In genomic region chr12:17455096-17455495, GRCm38 (mm10) we compare ENCODE assay signal across 26 mouse cellular contexts.
DNase-seq lines count a peak whose midpoint lies in the region; TF ChIP-seq lines count a peak whose summit lies in the region.
"Had no signal": no experiment of that assay in that cellular context is flagged by ENCODE, and none has a peak within 500 bp of the region (broad histone marks: within the 10 kb centered on the region; RNA-seq: fewer than 3 reads in every experiment).

No protein-coding gene starts in this region.

- no peaks in the 10 kb centered on the region for H3K36me3 ChIP-seq in heart, embryonic 10.5 days
- H3K36me3 ChIP-seq: forebrain, embryonic 15.5 days; hindbrain, embryonic 12.5 days; intestine, embryonic 15.5 days; neural tube, embryonic 15.5 days had no signal

- no peak for TF ChIP-seq CTCF in lung, adult 2 months (IDR thresholded peaks at IDR 0.05; ENCODE audit: insufficient read depth, low read length)

- 74% methylated on average over 5 of the region's 5 CpGs for WGBS in heart, embryonic 10.5 days
- 60% methylated on average over 5 of the region's 5 CpGs for WGBS in lung, adult 2 months

- H3K4me1 ChIP-seq in heart, embryonic 10.5 days, result peaks cover under 1% of the 10 kb centered on the region; the same call in 1 of the 2 replicates
- H3K4me1 ChIP-seq in lung, adult 2 months (ENCODE audit: control insufficient read depth, insufficient read depth, low read length), result no peaks in the 10 kb centered on the region
- H3K4me1 ChIP-seq: forebrain, embryonic 15.5 days; hindbrain, embryonic 12.5 days; intestine, embryonic 15.5 days; neural tube, embryonic 15.5 days had no signal

- H3K27ac ChIP-seq in heart, embryonic 10.5 days, result no peak overlapping the region
- H3K27ac ChIP-seq: forebrain, embryonic 15.5 days; gastrocnemius, adult 2 months; hindbrain, embryonic 12.5 days; hindbrain, postnatal 0 days; intestine, embryonic 15.5 days; kidney, postnatal 0 days; macrophage; neural tube, embryonic 15.5 days had no signal

- no peak overlapping the region for H3K4me3 ChIP-seq in heart, embryonic 10.5 days
- no peak overlapping the region for H3K4me3 ChIP-seq in lung, adult 2 months (replicated peaks; ENCODE audit: extremely low read depth, low read depth, low read length)
- H3K4me3 ChIP-seq: forebrain, embryonic 15.5 days; gastrocnemius, adult 2 months; hindbrain, embryonic 12.5 days; intestine, embryonic 15.5 days; neural tube, embryonic 15.5 days had no signal

- peak; percentile 64 to 85 for DNase-seq in adrenal gland, adult (ENCODE audit: inconsistent age in 2 of 2, low spot score in 1 of 2)
- no peak for DNase-seq in adrenal gland, postnatal 25 days
- peak; percentile 48 for DNase-seq in heart, embryonic 10.5 days (ENCODE audit: low spot score)
- DNase-seq in heart, adult 11 months, result no peak
- DNase-seq in testis, postnatal 10 days (ENCODE audit: low spot score), result peak; percentile 27
- DNase-seq in testis, postnatal 14 days (ENCODE audit: low spot score), result no peak
- DNase-seq in yolk sac, embryonic 10.5 days (ENCODE audit: low spot score), result peak; percentile 54
- no peak for DNase-seq in lung, adult 2 months
- DNase-seq: cerebellum, adult 11 months; cerebellum, adult 9-10 months; cerebellum, postnatal 36 days; gastrocnemius, adult 2 months; heart, postnatal 36 days; kidney, adult 8-10 months; lung, adult 18-20 months; lung, postnatal 10 days; midbrain, embryonic 14.5 days; right cerebral cortex, postnatal 4 days; thymus, postnatal 14 days had no signal

- H3K9me3 ChIP-seq in heart, embryonic 10.5 days, result no peaks in the 10 kb centered on the region
- H3K9me3 ChIP-seq: forebrain, embryonic 15.5 days; intestine, embryonic 15.5 days; neural tube, embryonic 15.5 days had no signal

- no peaks in the 10 kb centered on the region for H3K27me3 ChIP-seq in heart, embryonic 10.5 days (ENCODE audit: insufficient read depth, poor library complexity, severe bottlenecking)
- H3K27me3 ChIP-seq: forebrain, embryonic 15.5 days; hindbrain, embryonic 12.5 days; intestine, embryonic 15.5 days; neural tube, embryonic 15.5 days had no signal

- no peak for TF ChIP-seq POLR2A in lung, adult 2 months (IDR thresholded peaks at IDR 0.05; ENCODE audit: borderline replicate concordance, extremely low read depth, low read depth, low read length)

Comparison
In these comparisons a context has a peak if more than half of its experiments do, and no peak if none do; other contexts are left out.
1. DNase-seq: peak in adrenal gland, adult (2 of 2), heart, embryonic 10.5 days (single experiment), testis, postnatal 10 days (single experiment) and yolk sac, embryonic 10.5 days (single experiment); none in adrenal gland, postnatal 25 days (single experiment), heart, adult 11 months (single experiment), testis, postnatal 14 days (single experiment) and lung, adult 2 months (single experiment).